Mouse (Mus musculus): Measurements from ENCODE around the gene Magi2.
A peak's percentile ranks its signal among the peaks of the same experiment; 100 is the strongest.
"Not testable (repeated sequence)": the region's sequence is repeated elsewhere in the genome, so short reads cannot be mapped to it uniquely, and the experiment has no call there.

The Magi2 gene

DNA sequence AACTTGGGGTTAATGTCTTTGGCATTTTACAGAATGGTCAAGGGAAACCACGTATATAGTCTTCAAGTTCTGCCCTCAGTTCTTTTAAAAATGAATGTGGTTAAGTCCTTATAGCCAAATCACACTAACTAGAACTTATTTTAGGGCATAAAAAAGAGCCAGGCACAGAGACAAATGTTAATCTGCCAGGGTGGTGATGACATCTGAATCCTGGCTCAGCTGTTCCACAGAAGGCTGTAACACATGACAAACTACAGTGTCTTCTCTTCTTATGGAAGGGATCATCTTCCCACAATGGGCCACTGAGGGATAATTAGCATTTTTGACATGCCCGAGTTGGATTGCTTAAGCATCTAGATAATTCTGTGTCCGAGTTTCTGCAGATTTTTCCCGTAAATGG lies 1299.8 kb downstream of the Magi2 start:
- not testable (repeated sequence) for DNase-seq

DNA sequence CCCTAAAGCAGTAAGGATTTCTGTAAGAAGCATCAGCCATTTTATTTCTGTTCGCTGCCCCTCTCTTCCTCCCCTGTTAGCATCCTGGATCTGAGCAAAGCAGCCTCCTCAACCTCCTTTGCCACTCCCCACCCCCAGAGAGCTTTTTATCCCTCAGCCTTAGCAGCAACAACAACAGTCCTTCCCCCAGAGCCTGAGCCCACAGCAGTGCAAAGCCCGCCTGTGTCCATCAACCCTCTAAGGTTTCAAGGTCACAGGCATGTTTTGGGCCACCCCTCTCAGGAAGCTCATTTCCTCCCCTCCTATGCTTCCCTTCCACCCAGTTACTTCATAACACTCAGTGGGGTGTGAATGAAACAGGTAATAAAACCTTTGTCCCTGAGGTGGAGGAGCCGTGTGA lies 1309.7 kb downstream of the Magi2 start:
- DNase-seq: no peak

DNA sequence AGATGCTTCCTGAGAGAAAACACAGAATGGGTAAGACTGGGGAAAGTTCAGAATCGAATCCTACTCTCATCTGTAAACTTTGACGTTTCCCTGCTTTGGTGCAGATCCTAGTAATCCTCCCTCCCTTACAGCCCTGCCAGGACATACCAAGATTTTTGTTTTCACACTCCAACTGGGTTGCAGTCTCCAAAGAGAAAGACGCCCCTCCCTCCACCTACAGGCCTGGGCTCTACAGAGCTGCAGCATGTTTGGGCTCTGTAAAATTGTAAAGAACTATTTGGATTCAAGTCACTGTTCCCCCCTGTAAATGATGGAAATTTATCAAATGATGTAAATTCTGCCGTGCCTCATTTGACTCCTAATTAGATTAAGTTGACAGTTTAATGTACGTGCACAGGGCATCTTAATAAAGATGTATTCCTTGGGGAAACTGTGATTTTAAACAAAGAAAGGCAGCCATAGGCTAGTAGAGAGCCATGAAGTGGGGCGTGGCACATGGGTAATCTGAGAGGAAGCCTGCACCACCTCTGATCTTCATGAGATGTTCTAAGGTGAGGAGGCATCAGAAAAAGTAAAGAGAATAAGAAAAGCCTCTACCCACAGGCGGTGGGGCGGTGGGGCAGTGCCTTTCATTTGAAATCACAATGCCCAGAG lies 1310.7 kb downstream of the Magi2 start:
- no peak for DNase-seq

DNA sequence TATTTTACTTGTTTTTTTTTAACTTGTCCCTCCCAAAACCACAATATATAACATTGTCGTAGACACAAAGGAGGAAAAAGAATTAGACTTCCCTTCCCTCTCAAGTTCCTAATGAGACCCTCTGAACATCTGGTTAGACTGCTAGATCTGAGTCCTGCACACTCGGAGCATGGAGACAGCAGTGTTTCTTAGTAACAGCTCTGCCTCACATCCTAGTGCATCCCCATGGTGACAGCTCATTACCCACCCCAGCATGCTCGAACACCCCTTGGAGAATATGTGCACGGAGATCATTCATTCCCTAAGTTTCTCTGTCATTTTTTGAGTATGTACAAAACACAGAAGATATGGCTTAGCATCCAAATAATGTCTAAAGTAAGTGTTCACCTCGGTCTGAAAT lies 1317.5 kb downstream of the Magi2 start:
- DNase-seq: peak; percentile 38

DNA sequence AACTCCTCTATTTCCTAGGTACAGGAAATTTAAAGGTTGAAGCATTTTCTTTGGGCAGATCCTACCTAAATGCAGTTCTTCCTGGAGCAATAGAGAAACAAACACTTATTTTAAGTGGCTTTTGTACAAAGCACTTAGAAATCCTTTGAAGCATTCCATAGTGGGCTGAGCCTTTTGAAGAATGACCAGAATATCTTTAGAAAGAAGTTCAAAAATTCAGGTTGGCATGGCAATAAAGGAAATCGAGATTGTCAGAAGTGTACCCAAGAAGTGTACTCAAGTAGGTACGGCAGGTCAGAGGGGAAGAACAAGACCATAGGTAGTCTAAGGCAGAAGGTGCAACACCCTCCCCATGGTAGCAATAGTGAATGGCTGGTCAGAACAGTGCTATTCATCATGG lies 1332.5 kb downstream of the Magi2 start:
- no peak for DNase-seq

DNA sequence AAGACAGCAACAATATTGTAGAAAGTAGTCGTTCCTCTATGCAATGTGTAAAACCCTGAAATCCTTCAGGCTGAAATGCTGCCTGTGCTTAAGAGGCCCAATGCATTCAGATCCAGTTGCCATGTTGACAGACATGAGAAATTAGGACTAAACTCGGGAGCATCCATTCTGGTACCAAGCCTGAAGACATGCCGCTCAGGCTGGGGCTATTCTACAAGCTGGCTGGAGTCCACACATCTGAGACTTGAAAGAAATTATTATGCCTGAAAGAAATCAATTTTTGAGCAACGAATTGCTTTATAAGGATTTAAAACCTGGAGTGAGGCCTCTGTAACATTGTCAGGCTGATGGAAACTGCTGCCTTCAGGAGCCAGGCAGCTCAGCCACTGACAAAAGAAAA lies 1333.0 kb downstream of the Magi2 start:
- DNase-seq: no peak

DNA sequence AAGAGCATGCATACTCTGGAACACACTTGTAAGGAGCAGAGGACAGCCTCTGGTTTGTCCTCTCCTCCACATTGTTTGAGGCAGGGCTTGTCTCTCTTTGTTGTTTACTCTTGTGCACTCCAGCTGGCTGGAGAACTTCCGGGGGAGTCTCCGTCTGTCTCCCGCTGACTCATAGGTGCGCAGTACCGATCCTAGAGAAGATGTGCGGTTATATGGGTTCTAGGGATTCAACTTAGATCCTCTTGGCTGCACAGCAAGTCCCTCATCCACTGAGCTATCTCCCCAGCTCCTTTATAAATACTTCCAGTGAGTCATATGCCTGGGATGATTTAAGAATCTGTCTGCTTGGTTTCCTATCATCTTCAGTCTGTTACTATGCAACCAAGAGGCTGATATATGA lies 1341.6 kb downstream of the Magi2 start:
- no peak for DNase-seq

DNA sequence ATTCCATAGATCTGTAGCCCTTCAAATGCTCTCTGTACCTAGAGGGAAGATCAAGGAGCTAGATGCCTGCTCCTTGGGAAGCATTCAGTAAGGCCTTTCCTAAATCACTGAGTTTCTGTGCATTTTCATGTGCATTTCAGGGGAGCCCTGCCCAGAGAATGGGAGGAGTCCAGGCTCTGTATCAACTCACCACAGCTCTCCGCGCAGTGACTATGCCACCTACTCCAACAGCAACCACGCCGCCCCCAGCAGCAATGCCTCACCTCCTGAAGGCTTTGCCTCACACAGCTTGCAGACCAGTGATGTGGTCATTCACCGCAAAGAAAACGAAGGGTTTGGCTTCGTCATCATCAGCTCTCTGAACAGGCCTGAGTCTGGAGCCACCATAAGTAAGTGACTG lies 1342.1 kb downstream of the Magi2 start:
- DNase-seq: no peak

DNA sequence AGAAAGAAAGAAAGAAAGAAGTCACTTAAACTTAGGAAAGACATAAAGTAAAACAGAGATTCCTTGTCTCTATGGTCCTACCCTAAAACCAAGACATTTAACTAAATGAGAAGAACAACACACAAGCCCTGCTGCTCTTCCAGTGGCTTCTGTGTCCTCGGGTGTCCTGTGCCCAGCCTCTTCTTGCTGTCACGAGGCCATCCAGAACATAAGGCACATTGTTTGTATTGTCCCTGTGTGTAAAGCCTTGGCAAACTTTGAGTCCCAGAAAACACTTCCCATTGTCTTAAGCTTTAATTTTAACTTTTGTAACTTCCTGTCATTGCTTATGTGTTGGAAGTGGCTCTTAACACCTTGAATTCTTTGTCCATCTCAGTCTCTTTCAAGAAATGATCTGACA lies 1348.0 kb downstream of the Magi2 start:
- DNase-seq: no peak

DNA sequence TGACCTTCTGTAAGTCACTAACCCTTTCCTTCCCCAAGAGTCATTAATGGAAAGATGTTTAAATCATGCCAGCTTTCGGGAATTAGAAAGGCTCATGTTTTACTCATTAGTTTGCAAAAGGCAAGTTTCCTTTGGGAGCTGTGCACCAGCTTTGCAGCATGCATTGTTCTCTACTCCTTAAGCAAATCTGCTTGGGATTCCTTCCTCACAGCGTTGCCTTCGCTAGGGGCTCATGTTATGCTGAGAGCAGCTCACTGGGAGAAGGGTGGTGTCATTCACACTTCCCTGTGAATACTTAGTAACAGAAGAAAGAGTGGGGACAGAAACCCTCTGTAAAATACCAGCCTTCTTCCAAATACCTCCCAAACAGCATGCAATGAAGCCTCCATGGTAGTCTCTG lies 1349.0 kb downstream of the Magi2 start:
- no peak for DNase-seq

DNA sequence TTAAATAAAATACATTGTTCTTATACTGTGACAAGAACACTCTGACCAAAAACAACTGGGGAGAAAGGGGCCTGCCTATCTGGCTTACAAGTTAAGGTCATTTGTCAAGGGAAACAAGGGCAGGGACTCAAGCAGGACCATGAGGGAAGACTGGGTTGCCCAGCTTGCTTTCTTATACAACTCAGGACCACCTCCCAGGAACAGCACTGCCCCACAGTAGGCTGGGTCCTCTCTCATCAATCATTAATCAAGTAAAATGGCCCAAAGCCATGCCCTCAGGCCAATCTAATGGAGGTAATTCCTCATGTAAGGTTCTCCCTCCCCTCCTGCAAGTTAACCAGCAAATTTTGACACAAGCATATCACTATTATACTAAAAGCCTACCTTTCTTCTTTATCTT lies 1349.4 kb downstream of the Magi2 start:
- no peak for DNase-seq

DNA sequence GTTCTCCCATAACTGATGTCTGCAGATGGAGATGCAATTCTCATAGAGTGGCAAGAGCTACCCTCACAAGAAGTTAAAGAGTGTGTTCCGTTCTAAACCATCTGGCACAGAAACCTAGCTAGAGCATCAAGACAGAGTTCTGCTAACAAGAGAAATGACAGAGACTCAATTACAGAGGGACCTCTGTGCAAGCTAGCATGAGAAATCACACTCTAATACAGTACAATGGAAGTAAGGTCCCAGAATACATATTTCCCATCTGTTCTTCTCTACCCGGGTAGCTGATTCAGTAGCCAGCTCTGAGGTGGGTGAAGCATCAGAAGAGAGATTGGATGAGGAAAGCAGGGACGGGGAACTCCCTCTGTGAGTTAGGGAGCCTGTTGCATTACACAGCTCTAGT lies 1351.8 kb downstream of the Magi2 start:
- no peak for DNase-seq

DNA sequence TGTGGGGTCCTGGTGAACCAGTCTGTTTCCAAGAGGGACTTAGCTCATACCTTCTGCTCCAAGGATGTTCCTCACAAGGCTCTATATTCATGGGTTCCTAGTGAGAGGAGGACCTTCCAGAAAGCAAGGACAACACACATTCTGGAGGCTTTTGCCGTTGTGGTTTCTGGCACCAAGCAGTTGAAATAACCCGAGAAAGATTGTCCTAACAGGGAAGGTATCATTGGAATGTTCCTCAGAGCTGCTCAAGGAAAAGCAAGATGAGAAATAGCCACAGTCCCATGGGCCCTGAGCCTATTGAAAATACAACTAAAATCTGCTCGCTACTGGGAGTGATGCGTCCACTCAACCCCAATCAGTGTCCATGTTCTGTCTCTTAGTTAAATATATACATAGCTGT lies 1353.8 kb downstream of the Magi2 start:
- DNase-seq: no peak

DNA sequence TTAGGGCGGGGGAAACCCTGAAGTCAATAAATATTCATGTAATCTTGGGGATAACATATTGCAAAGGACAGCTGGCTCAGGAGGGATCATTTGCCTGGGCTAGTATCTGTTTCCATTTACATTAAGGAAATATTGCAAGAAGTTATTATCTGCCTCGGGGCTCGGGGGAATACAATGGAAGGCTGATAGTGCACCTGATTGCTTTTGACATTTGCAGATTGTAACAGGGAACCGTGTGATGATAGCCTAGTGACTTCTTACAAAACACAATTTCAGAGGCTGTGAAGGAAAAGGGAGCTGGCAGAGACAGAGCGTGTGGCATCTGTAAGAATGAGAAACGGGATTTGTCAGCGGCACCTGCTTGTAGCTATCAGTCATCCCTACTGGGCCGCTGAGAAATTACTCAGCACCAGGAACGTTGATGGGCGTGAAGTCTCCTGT lies 1356.2 kb downstream of the Magi2 start:
- peak; percentile 43 for DNase-seq

DNA sequence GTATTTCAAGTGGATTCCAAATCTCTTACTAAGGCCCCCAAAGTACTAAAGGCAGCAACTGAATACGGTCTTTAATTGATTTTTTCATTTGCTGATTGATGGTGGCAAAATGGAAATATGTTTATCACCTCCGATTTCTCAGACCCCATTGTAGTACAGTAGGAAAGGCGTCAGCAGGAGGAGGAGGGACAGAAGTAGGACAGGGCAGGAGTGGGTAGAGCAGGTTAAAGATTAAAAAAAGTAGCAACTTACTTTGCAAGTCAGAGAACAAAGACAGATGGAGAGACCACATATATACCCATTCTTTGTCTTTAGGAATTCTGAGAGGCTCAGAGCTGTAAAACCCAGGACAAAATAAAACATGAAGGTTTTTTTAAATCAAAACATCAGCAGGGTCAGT lies 1356.8 kb downstream of the Magi2 start:
- no peak for DNase-seq

DNA sequence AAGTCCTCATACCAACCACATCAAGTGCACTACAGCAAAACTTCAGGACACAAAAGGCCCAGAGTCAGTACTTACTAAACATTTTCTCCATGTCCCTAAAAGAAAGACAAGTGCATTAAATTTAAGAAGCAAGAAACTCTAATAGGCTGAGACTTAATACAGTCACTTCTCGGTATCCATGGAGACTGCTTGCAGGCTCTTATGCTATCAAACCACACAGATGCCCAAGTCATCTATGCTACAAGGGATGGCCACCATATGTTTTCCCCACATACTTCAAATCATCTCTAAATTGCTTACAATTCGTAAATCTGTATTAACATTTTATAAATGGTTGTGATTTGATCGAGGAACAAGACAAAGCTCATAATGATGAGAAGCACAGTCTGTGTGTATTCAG lies 1357.9 kb downstream of the Magi2 start:
- DNase-seq: no peak

DNA sequence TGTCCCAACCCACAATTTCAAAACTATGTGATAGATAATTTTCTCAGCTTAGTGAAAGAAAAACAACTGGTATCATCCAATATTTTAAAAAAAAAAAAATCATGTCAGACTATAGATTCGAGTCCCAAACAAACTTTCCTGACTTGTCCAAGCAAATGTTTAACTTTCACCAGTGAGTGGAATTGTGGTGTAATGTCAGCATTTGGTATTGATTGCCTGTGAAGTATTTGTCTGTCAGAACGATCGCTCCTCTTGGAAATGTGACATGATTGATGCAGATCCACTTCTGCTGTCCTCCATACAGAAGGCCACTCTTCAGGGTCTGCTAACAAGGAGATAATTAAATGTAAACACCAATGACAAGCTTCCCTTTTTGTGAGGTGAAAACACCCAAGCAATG lies 1362.9 kb downstream of the Magi2 start:
- no peak for DNase-seq

DNA sequence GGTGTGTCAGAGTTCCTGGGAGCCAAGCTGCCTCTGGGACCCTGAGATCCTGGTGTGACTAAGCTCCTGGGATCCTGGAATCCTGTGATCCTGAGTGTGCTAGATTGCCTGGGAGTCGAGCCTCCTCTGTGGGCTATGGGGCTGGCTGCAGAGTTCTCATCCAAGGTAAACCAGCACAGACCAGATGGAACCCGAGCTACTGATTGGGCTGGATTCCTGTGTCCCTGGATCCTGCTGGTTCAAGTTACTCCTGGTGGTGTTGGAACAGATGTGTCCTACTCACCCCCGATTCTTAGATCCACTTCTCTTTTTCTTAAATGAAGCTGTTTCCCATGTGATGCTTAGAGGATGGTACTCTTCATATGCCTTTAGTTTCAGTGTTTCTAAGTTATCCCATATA lies 1371.4 kb downstream of the Magi2 start:
- no peak for DNase-seq

DNA sequence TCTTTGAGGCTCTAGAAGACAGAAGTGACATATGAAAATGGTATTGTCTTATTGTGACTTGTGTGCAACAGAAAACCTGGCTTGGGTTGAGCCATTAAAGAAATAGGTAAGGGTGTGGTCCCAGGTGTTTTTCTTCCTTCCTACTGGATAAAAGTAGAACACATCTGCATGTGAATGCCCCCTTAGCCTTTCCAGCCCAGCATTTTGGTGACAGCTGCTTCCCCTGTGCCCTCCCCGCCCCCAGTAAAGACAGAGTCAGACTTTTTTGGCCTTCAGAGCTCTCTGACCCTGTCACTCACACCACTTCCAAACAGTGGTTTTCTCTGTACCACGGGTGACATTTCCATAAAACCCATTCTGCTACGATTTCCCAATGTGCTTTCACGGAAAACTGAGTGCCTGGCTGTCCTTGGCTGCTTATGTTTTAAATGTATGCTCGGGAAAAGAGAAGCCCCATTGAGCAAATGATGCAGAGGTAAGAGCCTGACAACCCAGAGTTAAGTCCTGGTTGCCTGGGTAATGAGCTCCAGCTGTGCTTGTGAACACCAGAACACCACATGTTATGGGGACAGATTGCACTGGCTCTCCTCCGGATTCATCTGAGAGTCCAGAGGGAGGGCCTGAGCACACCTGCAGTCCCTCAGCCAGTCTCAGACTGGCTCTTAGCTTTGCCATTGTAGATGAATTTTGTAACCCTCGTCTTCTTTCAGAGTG lies 1377.1 kb downstream of the Magi2 start:
- no peak for DNase-seq

DNA sequence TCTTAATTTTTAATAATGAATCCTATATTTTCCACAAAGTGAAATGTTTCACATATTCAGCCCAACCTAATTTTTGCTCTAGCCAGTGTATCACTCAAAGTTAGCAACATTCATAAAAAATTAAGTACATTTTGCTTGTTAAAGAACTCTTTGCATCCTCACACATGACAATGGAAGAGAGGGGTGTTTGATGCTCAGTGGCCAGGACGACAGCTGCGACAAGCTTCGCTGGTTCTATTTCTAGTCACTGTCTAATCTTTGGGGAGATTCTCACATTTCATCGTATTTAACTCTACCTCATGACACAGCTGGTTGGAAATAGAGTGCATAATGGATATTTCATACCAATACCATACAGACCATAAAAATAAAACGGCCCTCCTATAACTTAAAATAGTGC lies 1379.7 kb downstream of the Magi2 start:
- DNase-seq: no peak

DNA sequence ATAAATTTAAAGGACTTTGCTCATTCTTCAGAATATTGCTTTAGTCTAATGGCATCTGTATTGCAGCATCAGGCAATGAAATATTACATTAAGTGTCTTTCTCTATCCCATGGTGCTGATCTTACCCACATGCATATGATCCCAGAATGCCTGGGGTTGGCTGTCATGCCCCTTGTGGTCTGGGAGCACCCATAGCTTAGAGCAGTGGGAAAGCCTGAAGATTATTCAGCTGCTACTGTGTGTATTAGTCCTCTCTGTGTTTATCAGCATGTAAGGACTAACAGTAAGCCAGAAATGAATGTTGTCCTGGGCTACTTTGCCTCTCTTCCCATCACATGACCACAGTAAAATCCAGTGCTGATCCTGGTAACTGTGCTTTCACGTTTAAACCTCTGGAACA lies 1380.7 kb downstream of the Magi2 start:
- DNase-seq: no peak

DNA sequence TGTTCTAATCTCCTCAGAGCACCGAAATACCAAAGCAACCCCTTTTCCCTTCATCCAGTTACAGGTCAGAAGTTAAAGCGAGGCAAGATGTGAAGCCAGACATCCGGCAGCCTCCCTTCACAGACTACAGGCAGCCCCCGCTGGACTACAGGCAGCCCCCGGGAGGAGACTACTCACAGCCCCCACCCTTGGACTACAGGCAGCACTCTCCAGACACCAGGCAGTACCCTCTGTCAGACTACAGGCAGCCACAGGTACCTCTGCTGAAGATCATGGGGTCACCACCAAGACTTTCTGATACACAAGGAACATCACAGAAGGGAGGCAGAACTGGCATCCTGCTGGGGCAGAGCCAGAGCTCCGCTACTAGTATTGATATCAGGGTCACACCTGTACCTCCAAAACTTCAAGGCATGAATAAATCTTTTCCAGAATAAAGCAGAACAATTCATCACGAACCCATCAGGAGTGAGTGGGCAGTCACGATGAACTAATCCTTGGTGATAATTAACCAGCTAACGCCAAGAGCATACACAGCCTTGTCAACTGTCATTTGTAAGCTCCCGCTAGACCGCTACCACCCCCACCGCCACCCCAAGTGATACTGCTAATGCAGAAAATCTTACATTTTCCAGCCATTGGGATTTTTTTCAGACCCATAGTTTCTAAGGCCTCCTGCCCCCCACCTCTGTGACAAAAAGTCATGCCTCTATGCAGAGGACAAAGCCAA lies 1382.5 kb downstream of the Magi2 start:
- DNase-seq: no peak

DNA sequence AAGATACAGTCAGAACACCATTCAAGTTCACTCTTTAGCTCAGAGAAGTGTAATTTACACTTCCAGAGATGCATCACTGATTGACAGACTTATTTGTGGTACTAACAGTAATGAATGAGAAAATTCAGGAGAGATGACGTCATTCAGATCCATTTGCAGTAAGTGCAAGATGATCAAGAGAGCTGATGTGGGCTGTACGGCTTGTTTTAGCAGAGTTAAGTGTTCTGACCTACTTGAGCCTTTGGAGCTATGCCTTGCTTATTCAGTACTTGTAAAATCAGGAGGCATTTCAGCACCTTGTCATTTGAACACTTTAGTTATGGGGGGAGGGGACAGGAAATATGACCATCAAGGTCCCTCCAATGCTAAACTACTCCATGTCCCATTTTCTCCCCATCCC lies 1383.8 kb downstream of the Magi2 start:
- DNase-seq: no peak

DNA sequence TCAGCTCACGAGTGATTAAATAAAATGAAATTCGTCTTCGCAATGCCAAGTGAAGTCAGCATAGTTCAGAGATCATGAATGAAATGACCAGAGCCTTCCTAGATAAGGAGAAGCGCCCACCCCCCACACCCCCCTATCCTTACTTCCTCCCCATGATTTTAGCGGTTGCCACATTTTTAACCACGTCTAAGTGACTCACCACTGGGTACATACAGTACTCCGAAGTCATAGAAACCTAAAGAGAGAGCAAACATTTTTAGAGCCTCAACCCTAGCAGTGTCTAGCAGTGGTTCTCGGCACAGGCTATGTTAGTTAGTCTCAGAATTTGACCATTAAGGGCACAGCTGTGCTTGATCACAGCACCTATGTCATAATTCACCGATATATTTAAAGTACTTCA lies 1385.8 kb downstream of the Magi2 start:
- DNase-seq: no peak
